Mouse (Mus musculus): Measurements from ENCODE around the gene Raet1e. TPM values are rescaled to one million over a fixed set of nuclear protein-coding genes. Genes with fewer than 3 reads are reported as not detected.
"Not testable (repeated sequence)": the region's sequence is repeated elsewhere in the genome, so short reads cannot be mapped to it uniquely, and the experiment has no call there.

The Raet1e gene
- total and polyA plus RNA-seq, 2 experiments from 2014 or later: 0.16 TPM; not detected in 1

GRCm38 (mm10) chr10:22212012-22212696, 53.8 kb downstream of the Raet1e start:
- H3K9ac ChIP-seq; H3K9me3 ChIP-seq (ENCODE audit: low read length); H3K36me3 ChIP-seq (ENCODE audit: insufficient read depth); H3K4me1 ChIP-seq (ENCODE audit: insufficient read depth); H3K4me2 ChIP-seq (ENCODE audit: low read depth); DNase-seq; H3K4me3 ChIP-seq (ENCODE audit: low read depth, low read length); H3K27me3 ChIP-seq (ENCODE audit: insufficient read depth, low read length); H3K27ac ChIP-seq (ENCODE audit: low read depth, low read length): not testable (repeated sequence)
- ATAC-seq: peak; percentile 58
- TF ChIP-seq CTCF (IDR thresholded peaks at IDR 0.05; ENCODE audit: low read depth): peak; percentile 50
- WGBS: 3% methylated on average over 8 of the region's 11 CpGs

GRCm38 (mm10) chr10:22223474-22224349, 65.3 kb downstream of the Raet1e start:
- not testable (repeated sequence) for DNase-seq; H3K4me1 ChIP-seq (ENCODE audit: insufficient read depth); H3K4me3 ChIP-seq (ENCODE audit: low read depth, low read length); H3K36me3 ChIP-seq (ENCODE audit: insufficient read depth); H3K9ac ChIP-seq; H3K27me3 ChIP-seq (ENCODE audit: insufficient read depth, low read length); H3K27ac ChIP-seq (ENCODE audit: low read depth, low read length); H3K4me2 ChIP-seq (ENCODE audit: low read depth); H3K9me3 ChIP-seq (ENCODE audit: low read length)
- WGBS: no CpG with 5 or more reads among the region's 7 CpGs
- ATAC-seq: peak; percentile 67

GRCm38 (mm10) chr10:22265060-22265459, 106.7 kb downstream of the Raet1e start:
- no peak overlapping the region for H3K9ac ChIP-seq
- no peak for ATAC-seq
- H3K4me2 ChIP-seq (ENCODE audit: low read depth): no peak overlapping the region
- no peaks in the 10 kb centered on the region for H3K9me3 ChIP-seq (ENCODE audit: low read length)
- DNase-seq: no peak
- no peaks in the 10 kb centered on the region for H3K27me3 ChIP-seq (ENCODE audit: insufficient read depth, low read length)
- no peak for TF ChIP-seq CTCF (IDR thresholded peaks at IDR 0.05; ENCODE audit: low read depth)
- H3K4me1 ChIP-seq (ENCODE audit: insufficient read depth): no peaks in the 10 kb centered on the region
- no peak overlapping the region for H3K4me3 ChIP-seq (ENCODE audit: low read depth, low read length)
- H3K36me3 ChIP-seq (ENCODE audit: insufficient read depth): no peaks in the 10 kb centered on the region
- no peak overlapping the region for H3K27ac ChIP-seq (ENCODE audit: low read depth, low read length)
- 92% methylated on average over 8 of the region's 8 CpGs for whole genome bisulfite sequencing

- not testable (repeated sequence) for H3K27ac ChIP-seq (ENCODE audit: low read depth, low read length); H3K9ac ChIP-seq; H3K36me3 ChIP-seq (ENCODE audit: insufficient read depth); H3K4me3 ChIP-seq (ENCODE audit: low read depth, low read length); H3K4me2 ChIP-seq (ENCODE audit: low read depth); H3K4me1 ChIP-seq (ENCODE audit: insufficient read depth); H3K9me3 ChIP-seq (ENCODE audit: low read length); H3K27me3 ChIP-seq (ENCODE audit: insufficient read depth, low read length); DNase-seq
- peak; percentile 86 for ATAC-seq
- WGBS: 12% methylated on average over 8 of the region's 8 CpGs
Measured at GRCm38 (mm10) chr10:22270879-22271786, 112.8 kb downstream of the Raet1e start.

GRCm38 (mm10) chr10:22272914-22273683, 114.7 kb downstream of the Raet1e start:
- not testable (repeated sequence) for H3K27ac ChIP-seq (ENCODE audit: low read depth, low read length); H3K27me3 ChIP-seq (ENCODE audit: insufficient read depth, low read length); H3K4me1 ChIP-seq (ENCODE audit: insufficient read depth); H3K36me3 ChIP-seq (ENCODE audit: insufficient read depth); H3K9me3 ChIP-seq (ENCODE audit: low read length)
- DNase-seq (peak; percentile 9), ATAC-seq (peak; percentile 75)
- Histone ChIP-seq H3K9ac (peak overlapping the region; percentile 18; the same call in 1 of the 2 replicates), H3K4me3 (ENCODE audit: low read depth, low read length) (peak overlapping the region; percentile 36), H3K4me2 (ENCODE audit: low read depth) (peak overlapping the region; percentile 80)
- WGBS: 4% methylated on average over 37 of the region's 37 CpGs

GRCm38 (mm10) chr10:22273684-22274305, 115.4 kb downstream of the Raet1e start:
- H3K9ac ChIP-seq: no peak overlapping the region
- TF ChIP-seq CTCF (IDR thresholded peaks at IDR 0.05; ENCODE audit: low read depth): no peak
- no peaks in the 10 kb centered on the region for H3K36me3 ChIP-seq (ENCODE audit: insufficient read depth)
- H3K4me2 ChIP-seq (ENCODE audit: low read depth): peak overlapping the region; percentile 80
- H3K4me3 ChIP-seq (ENCODE audit: low read depth, low read length): peak overlapping the region; percentile 36
- H3K9me3 ChIP-seq (ENCODE audit: low read length): no peaks in the 10 kb centered on the region
- no peaks in the 10 kb centered on the region; the same call in 1 of the 2 replicates for H3K4me1 ChIP-seq (ENCODE audit: insufficient read depth)
- no peak overlapping the region for H3K27ac ChIP-seq (ENCODE audit: low read depth, low read length)
- ATAC-seq (no peak), DNase-seq (peak; percentile 9)
- under 1% methylated on average over 41 of the region's 41 CpGs for WGBS
- peaks cover 10% of the 10 kb centered on the region; the same call in 1 of the 2 replicates for H3K27me3 ChIP-seq (ENCODE audit: insufficient read depth, low read length)

Data from forebrain, postnatal 0 days (tissue).